Mouse (Mus musculus): ENCODE measurements around the gene Cfap97d2. TPM values are rescaled to one million over a fixed set of nuclear protein-coding genes. Genes with fewer than 3 reads are reported as not detected.

Cfap97d2 gene
- 1.0 and 1.9 TPM in 2 replicates for polyA plus RNA-seq (2015; fragmentation: Nextera tagmentation; extraction: Ambion mirVana)

DNA sequence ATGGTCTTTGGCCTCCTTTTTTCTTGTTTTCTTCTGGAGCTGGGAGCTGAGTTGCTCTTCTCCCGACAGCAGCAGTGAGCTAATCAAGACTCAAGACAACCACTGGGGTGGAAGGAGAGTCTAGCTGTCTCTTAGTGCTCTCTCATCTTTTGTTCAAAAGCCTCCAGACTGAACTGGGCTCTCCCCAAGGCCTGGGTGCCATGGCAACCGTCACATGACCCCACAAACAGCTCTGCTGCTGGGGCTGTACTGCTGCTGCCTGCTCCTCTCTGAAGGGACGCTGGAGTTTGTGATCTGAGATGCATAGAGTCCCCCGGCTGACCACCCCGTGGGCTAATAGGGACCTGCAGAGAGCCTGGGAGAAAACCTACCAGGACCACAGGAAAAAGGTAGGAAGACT, at the start of gene Cfap97d2:
Cfap97d2 (plus strand) TSS at position 222 of the 400 bp plus-strand sequence.
- H3K27me3 ChIP-seq (replicated peaks; ENCODE audit: control insufficient read depth, insufficient read depth, low read length), result no peaks in the 10 kb centered on the region
- peaks cover 7% of the 10 kb centered on the region for H3K4me1 ChIP-seq (ENCODE audit: control insufficient read depth, insufficient read depth, low read depth, low read length)
- peak within 1 kb of the TSS; percentile 13; the same call in 1 of the 2 replicates for H3K4me3 ChIP-seq (ENCODE audit: low read length)
- ATAC-seq, result peak; percentile 99
- WGBS, result 1% methylated on average over 5 of the region's 5 CpGs
- peak within 1 kb of the TSS; percentile 49 for H3K27ac ChIP-seq (ENCODE audit: low read depth, low read length)
- peak within 1 kb of the TSS; percentile 25; the same call in 1 of the 2 replicates for H3K9ac ChIP-seq (ENCODE audit: low read depth, low read length)
- no peaks in the 10 kb centered on the region for H3K36me3 ChIP-seq (ENCODE audit: control insufficient read depth, insufficient read depth, low read length)
- peak within 1 kb of the TSS; percentile 43 for H3K4me2 ChIP-seq (ENCODE audit: low read length)
- H3K9me3 ChIP-seq (ENCODE audit: control insufficient read depth, low read length), result no peaks in the 10 kb centered on the region

DNA sequence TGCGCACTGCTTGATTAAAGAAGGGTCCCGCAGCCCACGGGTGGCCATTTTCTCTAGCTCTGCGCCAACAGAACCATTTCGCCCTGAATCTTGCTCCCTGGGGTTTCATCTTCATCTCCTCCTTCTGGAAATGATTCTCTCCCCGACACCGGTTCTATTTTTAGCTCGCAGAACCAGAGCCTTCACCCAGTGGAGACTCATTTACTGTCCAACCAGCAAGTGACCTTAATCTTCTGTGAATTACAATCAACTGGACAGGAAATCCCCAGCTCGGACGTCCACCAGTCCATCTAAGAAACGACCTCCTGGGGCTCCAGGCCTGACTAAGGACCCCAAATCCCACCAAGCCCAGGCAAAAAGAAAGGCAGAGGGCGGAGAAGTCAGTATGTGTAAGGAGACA, 48.2 kb upstream of the Cfap97d2 start:
- Histone ChIP-seq H3K4me1 (ENCODE audit: control insufficient read depth, insufficient read depth, low read depth, low read length) (peaks cover 12% of the 10 kb centered on the region), H3K27ac (ENCODE audit: low read depth, low read length) (no peak overlapping the region), H3K4me3 (ENCODE audit: low read length) (no peak overlapping the region), H3K27me3 (replicated peaks; ENCODE audit: control insufficient read depth, insufficient read depth, low read length) (no peaks in the 10 kb centered on the region), H3K4me2 (ENCODE audit: low read length) (no peak overlapping the region), H3K36me3 (ENCODE audit: control insufficient read depth, insufficient read depth, low read length) (no peaks in the 10 kb centered on the region), H3K9ac (ENCODE audit: low read depth, low read length) (no peak overlapping the region), H3K9me3 (ENCODE audit: control insufficient read depth, low read length) (no peaks in the 10 kb centered on the region)
- no peak for ATAC-seq
- 64% methylated on average over 12 of the region's 12 CpGs for WGBS

DNA sequence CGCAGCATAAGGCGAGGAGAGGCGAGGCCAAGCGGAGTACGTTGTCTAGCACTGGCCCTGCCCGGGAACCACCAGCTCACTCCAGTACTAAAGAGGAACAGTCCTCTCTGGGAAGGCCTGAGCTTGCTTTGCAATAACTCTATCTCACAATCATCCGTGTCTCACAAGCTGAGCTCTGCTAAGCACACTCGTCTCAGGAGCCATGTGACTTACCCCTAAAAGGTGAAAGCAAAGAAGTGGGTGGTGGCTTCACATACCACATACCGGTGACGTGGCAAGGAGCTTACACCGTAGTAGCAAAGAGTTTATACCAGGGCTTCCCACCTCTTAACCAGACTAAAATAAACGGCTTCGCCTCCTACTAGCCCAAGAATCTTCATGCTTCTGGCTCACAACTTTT, 45.4 kb upstream of the Cfap97d2 start:
- no peaks in the 10 kb centered on the region for H3K9me3 ChIP-seq (ENCODE audit: control insufficient read depth, low read length)
- peaks cover 9% of the 10 kb centered on the region for H3K4me1 ChIP-seq (ENCODE audit: control insufficient read depth, insufficient read depth, low read depth, low read length)
- no peak overlapping the region for H3K27ac ChIP-seq (ENCODE audit: low read depth, low read length)
- WGBS, result 92% methylated on average over 13 of the region's 13 CpGs
- no peak overlapping the region for H3K4me3 ChIP-seq (ENCODE audit: low read length)
- H3K4me2 ChIP-seq (ENCODE audit: low read length), result no peak overlapping the region
- H3K9ac ChIP-seq (ENCODE audit: low read depth, low read length), result no peak overlapping the region
- no peaks in the 10 kb centered on the region for H3K27me3 ChIP-seq (replicated peaks; ENCODE audit: control insufficient read depth, insufficient read depth, low read length)
- H3K36me3 ChIP-seq (ENCODE audit: control insufficient read depth, insufficient read depth, low read length), result no peaks in the 10 kb centered on the region
- no peak for ATAC-seq

DNA sequence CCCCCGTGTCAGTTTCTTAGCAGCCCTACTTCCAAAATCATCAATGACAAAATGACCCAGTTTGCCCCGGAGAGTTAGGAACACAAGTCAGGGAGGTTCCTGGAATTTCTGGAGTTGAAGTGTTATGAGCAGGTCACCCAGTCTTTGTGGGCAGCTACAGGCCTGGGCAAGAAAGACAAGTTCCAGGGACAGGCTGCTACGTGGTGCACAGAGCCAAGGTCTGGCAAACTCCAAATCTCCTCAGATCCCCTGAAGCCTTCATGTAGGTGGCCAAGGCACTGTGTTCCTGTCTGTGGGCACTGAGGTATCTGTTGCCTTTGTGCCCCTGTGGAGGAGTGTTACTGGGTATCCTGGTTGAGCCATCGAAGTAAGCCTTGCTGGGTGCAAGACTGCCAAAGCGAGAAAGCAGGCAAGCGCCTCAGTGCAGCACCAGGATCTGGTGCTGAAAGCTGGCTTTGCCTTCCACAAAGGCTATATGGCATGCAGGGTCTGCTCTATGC, 40.9 kb upstream of the Cfap97d2 start:
- no peak overlapping the region for H3K4me3 ChIP-seq (ENCODE audit: low read length)

DNA sequence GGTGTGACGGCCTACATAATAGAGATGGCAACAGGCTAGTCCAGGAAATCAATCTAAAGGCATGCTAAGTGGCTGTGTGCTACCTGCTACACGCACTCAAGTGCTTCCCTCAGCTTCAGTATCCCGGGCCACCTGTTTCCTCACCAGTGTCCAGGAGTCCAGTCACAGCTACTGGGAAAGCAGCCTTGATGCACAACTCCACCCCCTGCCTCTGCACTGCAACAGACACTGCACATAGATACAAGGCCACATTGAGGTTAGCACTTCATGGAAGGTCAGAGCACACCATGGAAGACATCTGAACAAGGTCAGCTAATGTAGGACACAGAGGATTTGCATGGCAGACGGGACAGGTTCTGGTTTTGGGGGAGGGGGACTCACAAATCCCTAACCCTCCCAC, 40.2 kb upstream of the Cfap97d2 start:
- Histone ChIP-seq H3K4me1 (ENCODE audit: control insufficient read depth, insufficient read depth, low read depth, low read length) (peaks cover 16% of the 10 kb centered on the region), H3K4me2 (ENCODE audit: low read length) (no peak overlapping the region), H3K27me3 (replicated peaks; ENCODE audit: control insufficient read depth, insufficient read depth, low read length) (no peaks in the 10 kb centered on the region), H3K36me3 (ENCODE audit: control insufficient read depth, insufficient read depth, low read length) (no peaks in the 10 kb centered on the region), H3K9ac (ENCODE audit: low read depth, low read length) (no peak overlapping the region), H3K27ac (ENCODE audit: low read depth, low read length) (no peak overlapping the region), H3K4me3 (ENCODE audit: low read length) (no peak overlapping the region), H3K9me3 (ENCODE audit: control insufficient read depth, low read length) (no peaks in the 10 kb centered on the region)
- 81% methylated on average over 4 of the region's 4 CpGs for WGBS
- no peak for ATAC-seq

More for the DNA sequence above, 40.9 kb upstream of the Cfap97d2 start:
- WGBS, result 86% methylated on average over 6 of the region's 6 CpGs
- Histone ChIP-seq H3K9ac (ENCODE audit: low read depth, low read length) (no peak overlapping the region), H3K27ac (ENCODE audit: low read depth, low read length) (no peak overlapping the region), H3K9me3 (ENCODE audit: control insufficient read depth, low read length) (no peaks in the 10 kb centered on the region), H3K4me1 (ENCODE audit: control insufficient read depth, insufficient read depth, low read depth, low read length) (peaks cover 10% of the 10 kb centered on the region), H3K4me2 (ENCODE audit: low read length) (no peak overlapping the region), H3K27me3 (replicated peaks; ENCODE audit: control insufficient read depth, insufficient read depth, low read length) (no peaks in the 10 kb centered on the region), H3K36me3 (ENCODE audit: control insufficient read depth, insufficient read depth, low read length) (no peaks in the 10 kb centered on the region)
- no peak for ATAC-seq

DNA sequence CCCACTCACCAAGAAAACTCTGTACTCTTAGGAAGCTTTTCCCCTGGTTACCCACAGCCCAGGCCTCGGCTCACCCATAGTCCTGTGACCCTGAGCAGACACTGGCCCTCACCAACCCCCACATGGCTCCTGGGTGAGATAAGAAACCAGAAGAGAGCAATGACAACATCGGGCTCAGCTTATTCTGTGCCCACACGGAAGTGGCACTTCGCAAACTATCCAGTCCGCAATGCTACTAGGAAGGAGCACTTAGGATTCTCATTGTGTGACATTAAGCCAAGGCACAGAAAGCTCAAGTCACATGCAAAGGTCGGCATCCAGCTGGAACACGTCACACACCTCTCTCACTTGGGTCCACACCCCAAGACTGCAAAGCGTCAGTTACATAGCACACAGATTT, 39.7 kb upstream of the Cfap97d2 start:
- no peaks in the 10 kb centered on the region for H3K27me3 ChIP-seq (replicated peaks; ENCODE audit: control insufficient read depth, insufficient read depth, low read length)
- H3K9me3 ChIP-seq (ENCODE audit: control insufficient read depth, low read length), result no peaks in the 10 kb centered on the region
- WGBS, result 79% methylated on average over 8 of the region's 8 CpGs
- no peak overlapping the region for H3K4me3 ChIP-seq (ENCODE audit: low read length)
- no peak overlapping the region for H3K9ac ChIP-seq (ENCODE audit: low read depth, low read length)
- H3K4me1 ChIP-seq (ENCODE audit: control insufficient read depth, insufficient read depth, low read depth, low read length), result peaks cover 16% of the 10 kb centered on the region
- no peaks in the 10 kb centered on the region for H3K36me3 ChIP-seq (ENCODE audit: control insufficient read depth, insufficient read depth, low read length)
- no peak overlapping the region for H3K27ac ChIP-seq (ENCODE audit: low read depth, low read length)
- H3K4me2 ChIP-seq (ENCODE audit: low read length), result no peak overlapping the region
- no peak for ATAC-seq

DNA sequence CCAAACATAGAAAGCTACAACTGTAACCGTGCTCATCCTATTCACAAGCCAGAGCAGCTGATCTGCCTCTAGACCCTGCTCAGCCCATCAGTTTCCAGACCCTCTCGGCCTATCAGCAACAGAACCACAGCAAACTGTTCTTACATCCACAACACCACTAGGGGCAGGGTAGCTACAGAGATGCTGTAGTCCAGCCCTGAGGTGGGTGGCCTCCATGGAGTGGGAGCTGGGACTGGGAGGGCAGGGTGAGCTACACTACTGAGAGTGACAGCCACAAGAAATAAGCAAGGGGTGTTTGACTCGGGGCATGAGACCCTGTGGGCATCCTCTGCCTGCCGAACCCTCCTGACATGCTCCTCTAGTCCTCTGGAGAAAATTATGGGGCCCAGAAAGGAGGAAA, 37.8 kb upstream of the Cfap97d2 start:
- no peak overlapping the region for H3K9ac ChIP-seq (ENCODE audit: low read depth, low read length)
- no peaks in the 10 kb centered on the region for H3K36me3 ChIP-seq (ENCODE audit: control insufficient read depth, insufficient read depth, low read length)
- 0 out of 2 replicates have a peak, but pooled peaks have one; percentile 18 for ATAC-seq
- no peak overlapping the region for H3K4me2 ChIP-seq (ENCODE audit: low read length)
- H3K4me3 ChIP-seq (ENCODE audit: low read length), result no peak overlapping the region
- H3K9me3 ChIP-seq (ENCODE audit: control insufficient read depth, low read length), result no peaks in the 10 kb centered on the region
- no peaks in the 10 kb centered on the region for H3K27me3 ChIP-seq (replicated peaks; ENCODE audit: control insufficient read depth, insufficient read depth, low read length)
- no peak overlapping the region; the same call in 1 of the 2 replicates for H3K27ac ChIP-seq (ENCODE audit: low read depth, low read length)
- peaks cover 19% of the 10 kb centered on the region for H3K4me1 ChIP-seq (ENCODE audit: control insufficient read depth, insufficient read depth, low read depth, low read length)
- WGBS, result 88% methylated on average over 4 of the region's 4 CpGs

DNA sequence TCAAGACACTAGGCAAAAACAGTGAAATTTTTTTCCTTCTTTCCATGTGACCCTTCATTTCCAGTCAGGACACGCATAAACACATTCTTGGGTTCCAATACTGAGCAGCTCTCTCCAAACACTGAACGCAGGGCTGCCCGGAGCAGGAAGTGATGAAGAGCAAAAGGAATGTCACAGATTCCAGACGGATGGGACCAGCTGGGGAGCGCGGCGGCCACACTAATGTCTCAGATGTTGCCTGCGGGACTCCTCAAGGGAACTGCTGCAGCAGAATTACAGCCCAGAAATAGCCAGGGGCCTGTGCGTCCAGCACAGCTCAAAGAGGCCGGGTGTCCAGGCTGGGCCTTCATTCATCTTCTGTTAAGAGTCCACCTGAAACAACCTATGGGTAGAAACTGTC, 37.3 kb upstream of the Cfap97d2 start:
- WGBS, result 54% methylated on average over 10 of the region's 10 CpGs
- Histone ChIP-seq H3K36me3 (ENCODE audit: control insufficient read depth, insufficient read depth, low read length) (no peaks in the 10 kb centered on the region), H3K4me1 (ENCODE audit: control insufficient read depth, insufficient read depth, low read depth, low read length) (peaks cover 24% of the 10 kb centered on the region), H3K27ac (ENCODE audit: low read depth, low read length) (peak overlapping the region; percentile 24; the same call in 1 of the 2 replicates), H3K27me3 (replicated peaks; ENCODE audit: control insufficient read depth, insufficient read depth, low read length) (no peaks in the 10 kb centered on the region), H3K4me2 (ENCODE audit: low read length) (no peak overlapping the region), H3K9ac (ENCODE audit: low read depth, low read length) (no peak overlapping the region), H3K9me3 (ENCODE audit: control insufficient read depth, low read length) (no peaks in the 10 kb centered on the region), H3K4me3 (ENCODE audit: low read length) (no peak overlapping the region)
- ATAC-seq, result no peak

DNA sequence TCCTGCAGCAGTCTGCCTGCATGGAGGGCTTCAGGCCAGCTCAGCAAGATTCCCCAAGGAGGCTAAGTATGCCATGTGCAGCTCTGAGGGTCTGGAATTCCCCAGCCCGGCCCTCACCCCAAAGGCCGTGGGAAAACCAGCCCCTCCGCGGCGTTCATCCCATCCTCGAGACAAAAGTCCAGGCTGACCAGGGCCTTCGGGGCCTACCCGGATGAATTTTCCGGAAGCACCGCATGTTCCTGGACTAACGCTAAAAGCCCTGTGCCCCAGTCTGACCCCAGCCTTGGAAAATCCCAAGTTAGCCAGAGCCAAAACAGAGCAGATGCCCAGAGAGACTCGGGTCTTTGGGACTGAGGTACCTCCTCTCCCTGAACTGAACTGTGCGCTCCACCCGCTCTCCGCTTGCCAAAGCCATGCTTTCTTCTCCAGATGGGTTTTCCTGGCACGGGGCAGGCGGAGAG, 35.6 kb upstream of the Cfap97d2 start:
- Histone ChIP-seq H3K9me3 (ENCODE audit: control insufficient read depth, low read length) (no peaks in the 10 kb centered on the region), H3K36me3 (ENCODE audit: control insufficient read depth, insufficient read depth, low read length) (no peaks in the 10 kb centered on the region), H3K4me3 (ENCODE audit: low read length) (no peak overlapping the region), H3K4me2 (ENCODE audit: low read length) (no peak overlapping the region), H3K27me3 (replicated peaks; ENCODE audit: control insufficient read depth, insufficient read depth, low read length) (no peaks in the 10 kb centered on the region), H3K9ac (ENCODE audit: low read depth, low read length) (no peak overlapping the region), H3K4me1 (ENCODE audit: control insufficient read depth, insufficient read depth, low read depth, low read length) (peaks cover 35% of the 10 kb centered on the region), H3K27ac (ENCODE audit: low read depth, low read length) (peak overlapping the region; percentile 36; the same call in 1 of the 2 replicates)
- WGBS, result 73% methylated on average over 17 of the region's 17 CpGs
- peak; percentile 28; the same call in 1 of the 2 replicates for ATAC-seq

Measured in hindbrain, embryonic 16.5 days (tissue).